Mouse (Mus musculus) hindbrain, embryonic 11.5 days (tissue): ENCODE data around the gene Vmn2r34. TPM values are rescaled to one million over a fixed set of nuclear protein-coding genes. Genes with fewer than 3 reads are reported as not detected.
"Not testable (repeated sequence)": the region's sequence is repeated elsewhere in the genome, so short reads cannot be mapped to it uniquely, and the experiment has no call there.

Experiments
- ATAC-seq: fragments of 200-750 bp; cut with Nextera tagmentation; 2 replicates; pipeline ENCODE4 v1.8.0; 2017; ENCODE audit warnings: mild to moderate bottlenecking, moderate TSS enrichment, moderate library complexity; ENCODE audit not compliant: low FRiP score
- DNase-seq: peaks from one replicate; pipeline ENCODE4 v3.0.0-alpha.2; 2015; ENCODE audit warnings: low spot score
- H3K27ac ChIP-seq: fragments of 300-500 bp; sonication (generic); 2 replicates; pipeline ENCODE4 v1.5.1; 2014; ENCODE audit warnings: mild to moderate bottlenecking, low read depth, low read length
- H3K27me3 ChIP-seq: fragments of 300-500 bp; sonication (generic); 2 replicates; pipeline ENCODE4 v1.6.1; 2014; ENCODE audit warnings: mild to moderate bottlenecking, low read length, moderate library complexity, mixed read lengths; ENCODE audit not compliant: control insufficient read depth, insufficient read depth
- H3K36me3 ChIP-seq: fragments of 300-500 bp; sonication (generic); 2 replicates; pipeline ENCODE4 v1.6.1; 2014; ENCODE audit warnings: mild to moderate bottlenecking, low read length, moderate library complexity, mixed read lengths; ENCODE audit not compliant: control insufficient read depth, insufficient read depth
- H3K4me1 ChIP-seq: fragments of 300-500 bp; sonication (generic); replicated peaks from 2 replicates; pipeline ENCODE4 v1.6.1; 2014; ENCODE audit warnings: low read length, mixed read lengths; ENCODE audit not compliant: control insufficient read depth, insufficient read depth
- H3K4me2 ChIP-seq: fragments of 300-500 bp; sonication (generic); replicated peaks from 2 replicates; pipeline ENCODE4 v1.6.1; 2014; ENCODE audit warnings: mild to moderate bottlenecking, low read depth, low read length
- H3K4me3 ChIP-seq: fragments of 300-500 bp; sonication (generic); 2 replicates; pipeline ENCODE4 v1.5.1; 2014; ENCODE audit warnings: low read depth, low read length
- H3K9ac ChIP-seq: fragments of 300-500 bp; sonication (generic); 2 replicates; pipeline ENCODE4 v1.6.1; 2014; ENCODE audit warnings: low read depth, low read length
- H3K9me3 ChIP-seq: fragments of 300-500 bp; sonication (generic); 2 replicates; pipeline ENCODE4 v1.6.1; 2016; ENCODE audit warnings: low read length; ENCODE audit not compliant: control insufficient read depth
- WGBS: fragments of 180-500 bp; shearing (Covaris S2); extraction: QIAGEN DNeasy Blood & Tissue Kit; methylation state at CpG from one replicate; pipeline ENCODE4 v1.1.7; 2014; 5-methylcytosine and 5-hydroxymethylcytosine counted together
- polyA plus RNA-seq: library from polyadenylated mRNA; unstranded; fragments of >200 nt; fragmentation: Nextera tagmentation; extraction: Ambion mirVana; gene quantifications from 2 replicates; pipeline ENCODE4 v1.2.1, GENCODE M21; 2014

Vmn2r34 gene
- polyA plus RNA-seq = not detected in 2 replicates

DNA sequence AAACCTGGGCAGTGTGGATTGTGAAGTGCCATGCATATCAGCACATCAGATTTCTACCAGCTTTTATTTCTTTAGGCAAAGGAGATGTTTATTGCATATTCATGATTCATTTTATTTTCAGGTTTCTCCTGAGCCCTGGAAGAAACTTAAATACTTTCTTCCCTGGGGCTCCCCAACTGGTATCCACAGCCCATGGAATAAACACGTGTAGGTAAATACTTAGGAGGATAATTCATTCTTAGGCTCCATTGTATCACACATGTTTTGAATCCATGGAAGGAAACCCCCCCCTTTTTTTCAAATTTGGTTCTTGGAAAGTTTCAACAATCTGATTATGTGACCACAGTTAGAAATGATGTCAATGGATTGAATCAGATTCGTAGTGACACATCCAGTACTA, at the start of gene Vmn2r34:
Vmn2r34 (minus strand) TSS at position 101 of the 400 bp plus-strand sequence.
- not testable (repeated sequence) for H3K27ac ChIP-seq, H3K4me2 ChIP-seq, H3K4me3 ChIP-seq, H3K27me3 ChIP-seq, ATAC-seq, H3K9ac ChIP-seq, DNase-seq, H3K4me1 ChIP-seq, H3K9me3 ChIP-seq, H3K36me3 ChIP-seq
- no CpG with 5 or more reads among the region's 2 CpGs for WGBS

DNA sequence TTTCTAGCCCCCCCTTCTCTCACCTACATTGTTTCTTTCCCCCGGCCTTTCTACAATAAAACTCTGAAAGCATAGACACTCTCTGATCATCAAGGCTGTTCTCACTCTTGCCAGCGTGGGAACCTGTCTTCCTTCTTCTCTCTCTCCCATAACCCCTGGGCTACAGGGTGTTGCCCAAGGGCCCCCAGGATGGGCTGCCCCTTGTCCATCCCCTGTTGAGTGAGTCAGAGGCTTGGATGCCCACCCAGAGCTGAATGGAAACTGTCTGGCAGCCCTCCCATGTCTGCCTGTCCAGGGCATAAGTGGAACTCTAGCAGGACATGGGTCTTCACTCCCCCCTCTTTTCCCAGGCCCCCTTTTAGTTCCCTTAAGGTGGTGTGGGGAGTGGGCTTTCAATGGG, 15.3 kb downstream of the Vmn2r34 start:
- not testable (repeated sequence) for H3K27ac ChIP-seq, H3K4me3 ChIP-seq, H3K36me3 ChIP-seq, H3K9me3 ChIP-seq, H3K27me3 ChIP-seq, H3K4me1 ChIP-seq, DNase-seq, H3K9ac ChIP-seq, H3K4me2 ChIP-seq, ATAC-seq
- WGBS = 80% methylated on average over 2 of the region's 2 CpGs

Other genes starting within 250 kb of the Vmn2r34 start
- not detected in 2 replicates for gene Vmn2r32, start 209.5 kb downstream of the Vmn2r34 start, polyA plus RNA-seq
- gene Vmn2r33, start 122.7 kb downstream of the Vmn2r34 start, polyA plus RNA-seq = not detected in 2 replicates
- not detected in 2 replicates for gene Vmn2r35, start 130.4 kb upstream of the Vmn2r34 start, polyA plus RNA-seq
- not detected in 2 replicates for gene Vmn2r36, start 213.0 kb upstream of the Vmn2r34 start, polyA plus RNA-seq